Mouse (Mus musculus) ES-E14 (cell line): ENCODE data around the gene Ube2d3.

ENCODE experiments used
- HCFC1 ChIP-seq: IDR thresholded peaks from 2 replicates; pipeline ENCODE4 v1.6.1; 2012; ENCODE audit warnings: low read length, inconsistent platforms, borderline replicate concordance; ENCODE audit not compliant: insufficient read depth
- ZNF384 ChIP-seq: IDR thresholded peaks from 2 replicates; pipeline ENCODE4 v1.6.1; 2012; ENCODE audit warnings: low read depth, low read length, inconsistent platforms

- TF ChIP-seq ZNF384 = no peak
- no peak for TF ChIP-seq HCFC1
Observed at GRCm38 (mm10) chr3:135417799-135418198, 20.1 kb upstream of the Ube2d3 start.
